Mouse (Mus musculus) urinary bladder, postnatal 10 days (tissue): Measurements from ENCODE around the gene Pkd1l1.

Source experiments
- DNase-seq: peaks from one replicate; pipeline ENCODE4 v3.0.0; 2022; ENCODE audit warnings: low spot score

Pkd1l1 gene

DNA sequence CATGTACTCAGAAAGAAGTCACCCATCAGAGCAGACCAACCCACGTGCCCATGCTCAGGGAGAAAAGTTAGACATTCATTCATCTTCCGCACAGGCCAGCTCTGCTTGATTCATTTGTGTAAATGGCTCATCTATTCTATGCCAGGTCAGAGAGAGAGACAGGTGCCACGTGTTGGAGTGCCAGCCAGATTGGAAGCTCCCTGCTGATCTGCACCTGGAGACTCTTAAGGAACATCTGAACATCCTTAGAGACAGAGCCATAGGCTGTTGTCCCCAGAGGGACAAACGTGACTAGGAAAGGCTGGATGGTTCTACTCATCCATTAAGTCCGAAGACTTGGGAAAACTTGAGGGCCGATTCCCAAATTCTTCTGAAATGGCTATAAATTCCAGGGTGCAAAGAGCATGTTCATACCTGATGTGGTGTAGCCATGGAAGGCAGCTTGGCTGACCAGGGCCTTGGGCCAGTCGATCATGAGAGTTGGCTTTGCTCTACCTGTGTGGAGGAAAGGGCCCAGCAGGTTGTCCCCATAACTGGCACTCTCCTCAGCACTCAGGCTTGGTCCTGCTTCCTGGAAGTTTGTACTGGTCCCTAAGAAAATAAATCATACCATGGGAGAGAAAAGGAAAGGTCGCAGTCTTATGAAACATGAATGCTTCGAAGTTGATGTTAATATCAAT is 36.5 kb downstream of the Pkd1l1 start:
- no peak for DNase-seq

DNA sequence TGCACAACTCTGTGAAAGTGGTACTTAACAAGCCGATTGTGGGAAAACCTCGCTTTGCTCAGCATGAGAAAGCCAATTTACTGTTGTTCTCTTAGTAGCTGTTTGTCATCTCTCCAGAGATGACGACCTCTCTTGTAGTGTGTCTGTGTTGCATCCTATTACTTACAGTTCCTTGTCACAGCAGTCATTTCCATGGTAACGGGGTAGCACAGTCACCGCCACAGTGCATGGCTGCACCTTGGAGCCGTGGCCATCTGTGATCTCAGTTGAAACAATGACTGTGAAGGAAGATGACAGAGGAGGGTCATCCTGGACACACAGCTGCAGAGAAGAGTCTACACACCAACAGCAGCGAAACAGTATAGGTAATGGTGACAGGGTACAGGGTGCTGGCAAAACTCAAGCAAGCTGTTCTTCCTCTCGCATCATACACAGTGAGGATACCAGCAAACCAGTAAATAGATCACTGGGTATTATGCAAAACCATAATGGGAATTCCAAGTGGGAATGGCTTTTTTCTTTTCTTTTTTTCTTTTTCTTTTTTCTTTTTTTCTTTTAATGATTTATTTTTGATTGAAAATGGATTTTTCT is 56.9 kb downstream of the Pkd1l1 start:
- no peak for DNase-seq

DNA sequence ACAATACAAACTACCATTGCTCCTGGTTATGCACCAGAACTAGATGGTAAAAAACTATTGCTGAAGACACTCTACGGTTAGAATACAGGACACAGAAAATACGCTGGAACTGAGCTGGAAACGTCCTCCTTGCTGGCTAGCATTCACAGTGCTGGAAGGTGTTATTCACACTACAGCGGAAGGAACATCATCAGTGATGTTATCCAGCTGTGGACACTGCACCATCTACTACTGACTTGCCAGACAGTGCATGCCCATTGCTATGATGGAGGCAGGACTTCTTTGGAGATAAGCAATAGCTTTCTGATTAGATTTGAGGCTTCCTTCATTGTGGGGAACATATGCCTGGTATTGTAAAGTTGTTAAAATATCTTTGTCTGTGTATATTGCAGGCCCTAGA is 90.3 kb downstream of the Pkd1l1 start:
- DNase-seq, result no peak

DNA sequence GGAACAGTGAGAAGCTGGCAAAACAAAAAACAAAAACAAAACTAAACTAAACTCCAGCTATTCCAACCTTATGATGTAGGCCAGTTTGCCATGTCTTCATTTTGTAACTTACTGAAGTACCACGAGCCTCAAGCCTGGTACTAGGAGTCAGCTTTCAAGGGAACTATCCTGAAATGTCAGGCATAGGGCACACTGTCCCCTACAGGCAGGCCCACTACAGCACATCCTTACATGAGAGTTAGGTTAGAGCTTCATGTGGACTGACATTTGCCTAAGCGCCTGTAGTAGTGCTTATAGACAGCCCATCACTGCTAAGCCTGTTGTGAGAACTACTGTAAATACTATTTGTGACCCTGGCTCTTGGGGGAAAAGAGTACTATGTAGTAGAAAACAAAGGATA is 91.5 kb downstream of the Pkd1l1 start:
- no peak for DNase-seq

DNA sequence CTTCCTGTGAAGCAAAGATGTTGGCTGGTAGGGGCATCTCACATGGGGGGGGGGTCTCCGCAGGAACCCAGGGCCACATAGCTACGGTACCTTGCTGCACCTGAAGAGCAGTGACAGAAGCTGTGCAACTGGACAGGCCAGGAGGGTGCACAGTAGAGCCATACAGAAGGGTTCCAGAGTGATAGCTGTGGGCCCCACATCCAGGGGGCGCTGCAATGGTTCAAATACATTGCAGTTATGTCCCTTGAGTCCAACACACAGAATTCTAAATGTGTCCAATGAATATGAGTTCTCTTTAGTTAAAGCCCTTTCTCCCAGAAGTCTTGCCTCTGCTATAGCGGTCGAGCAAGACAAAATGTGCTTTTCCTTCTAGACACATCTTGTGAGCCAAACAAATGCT is 103.0 kb downstream of the Pkd1l1 start:
- DNase-seq, result no peak

DNA sequence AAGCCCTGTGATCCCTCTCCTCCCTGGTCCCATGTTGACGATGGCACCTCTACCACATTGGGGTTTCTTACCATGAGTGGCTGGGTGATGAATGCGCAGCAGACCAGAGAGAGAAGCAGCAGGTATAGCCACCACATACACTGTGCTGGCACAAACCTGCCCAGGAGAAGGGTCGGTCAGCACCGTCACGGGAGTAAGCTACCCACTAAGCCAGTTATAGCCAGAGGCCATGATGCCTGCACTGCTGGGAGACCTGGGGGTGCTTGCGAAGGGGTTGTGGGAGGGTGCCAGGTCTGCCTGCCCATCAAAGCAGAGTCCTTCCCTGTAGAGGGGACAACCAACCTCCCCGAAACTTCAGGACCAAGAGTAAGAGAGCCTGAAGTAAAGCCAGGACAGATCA is 107.0 kb downstream of the Pkd1l1 start:
- DNase-seq, result no peak

DNA sequence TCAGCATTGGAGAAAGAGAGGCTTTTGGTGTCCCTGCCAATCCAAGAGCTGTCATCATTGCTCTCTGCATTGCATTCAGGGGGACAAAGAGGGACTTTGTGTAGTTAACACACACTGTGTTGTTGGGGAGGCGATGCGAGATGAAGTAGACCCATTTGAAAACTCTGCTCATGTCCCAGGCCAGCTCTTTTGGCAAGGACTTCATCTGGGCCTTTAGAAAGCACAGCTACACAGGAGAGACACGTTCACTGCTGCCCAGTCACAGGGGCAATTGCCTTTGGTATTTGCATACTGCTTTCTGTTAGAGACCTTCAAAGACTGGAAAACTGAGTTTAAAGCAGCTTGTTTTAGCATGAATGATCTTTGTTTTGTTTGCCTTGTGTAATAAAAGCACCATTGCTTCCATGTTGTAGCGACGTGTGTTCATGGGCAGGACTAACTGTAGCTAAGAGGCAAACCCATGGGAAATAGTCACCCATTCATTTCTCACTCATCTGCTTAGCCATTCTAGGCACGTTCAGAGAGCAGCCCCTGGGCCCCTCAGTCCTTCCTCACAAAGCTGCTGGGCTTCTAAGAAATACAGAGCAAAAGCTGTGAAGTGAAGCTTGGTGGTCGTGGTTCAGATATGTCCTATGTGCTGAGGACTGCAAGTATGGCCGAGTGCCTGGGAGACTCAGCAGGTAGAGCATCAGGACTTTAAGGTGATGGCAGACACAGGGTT is 109.0 kb downstream of the Pkd1l1 start:
- no peak for DNase-seq

DNA sequence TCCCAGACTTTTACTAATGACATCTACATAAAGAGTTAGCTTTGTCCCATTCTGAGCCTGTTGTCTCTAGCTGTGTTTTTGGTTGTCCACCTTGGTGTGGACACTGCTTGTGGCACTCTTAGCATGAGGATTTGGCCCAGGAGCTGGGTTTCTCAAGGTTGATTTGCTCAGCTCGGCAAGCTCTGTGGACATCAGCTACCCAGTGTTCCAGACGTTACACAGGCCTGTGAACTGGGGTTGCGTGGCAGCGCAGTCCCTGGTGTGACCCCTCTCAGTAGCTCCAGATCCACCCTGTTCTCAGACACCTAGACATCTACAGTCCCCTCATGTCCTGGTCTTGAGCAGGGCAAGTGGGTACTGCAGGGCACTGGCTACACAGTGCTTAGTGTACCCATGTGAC is 110.6 kb downstream of the Pkd1l1 start:
- no peak for DNase-seq

DNA sequence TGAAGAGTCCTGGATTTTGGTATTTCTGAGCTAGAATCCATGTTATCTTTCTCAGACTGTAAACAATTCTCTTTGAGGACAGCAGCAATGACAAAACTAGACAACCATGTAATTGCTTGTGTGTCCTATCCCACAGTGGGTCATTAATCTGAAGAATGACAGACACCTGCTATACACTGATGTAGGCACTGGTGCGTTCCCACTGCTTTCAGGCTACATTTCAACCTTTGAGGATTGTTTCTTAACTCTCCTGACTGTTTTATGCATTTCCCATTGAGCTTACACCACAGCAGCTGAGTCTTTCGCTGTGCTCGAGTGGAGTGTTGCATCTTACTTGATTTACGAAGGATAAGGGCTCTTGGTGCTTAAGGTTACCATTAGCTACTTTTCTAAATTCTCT is 111.1 kb downstream of the Pkd1l1 start:
- DNase-seq, result no peak

DNA sequence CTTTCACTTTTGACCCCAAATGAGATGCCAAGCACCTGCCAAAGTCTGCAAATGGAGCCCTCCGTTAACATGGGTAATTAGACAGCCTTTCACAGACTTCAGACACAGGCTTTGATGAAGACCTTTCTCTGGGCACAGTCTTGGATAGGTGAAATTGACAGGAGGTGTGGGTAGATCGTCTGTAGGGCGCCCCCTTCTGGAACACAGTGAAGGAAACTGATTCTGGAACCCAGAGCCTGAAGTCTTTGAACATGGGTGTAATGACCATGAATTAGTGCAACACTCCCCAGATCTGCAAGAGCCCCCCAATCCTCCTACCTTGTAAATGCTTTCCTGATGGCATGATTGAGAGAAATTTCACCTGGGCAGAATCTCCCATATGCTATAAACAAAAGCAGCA is 112.2 kb downstream of the Pkd1l1 start:
- no peak for DNase-seq

DNA sequence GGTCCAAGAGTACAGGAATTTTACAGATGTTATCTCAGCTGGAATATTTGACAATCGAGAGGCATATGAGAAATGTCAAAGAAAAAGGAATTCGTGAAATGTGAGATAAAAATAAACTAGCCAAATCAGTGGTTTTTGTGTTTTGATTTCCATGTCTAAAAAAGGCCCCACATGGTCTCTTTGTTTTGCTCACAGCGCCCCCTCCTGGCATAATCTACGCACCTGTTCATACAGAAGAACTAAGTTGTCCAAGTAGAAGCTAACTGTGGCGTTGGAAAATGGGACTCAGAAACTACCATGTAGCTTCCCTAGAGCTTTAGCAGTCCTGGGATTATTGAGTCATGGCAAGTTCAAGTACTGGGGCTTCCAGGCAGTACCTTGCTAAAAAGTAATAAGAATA is 113.2 kb downstream of the Pkd1l1 start:
- DNase-seq, result peak; percentile 49

DNA sequence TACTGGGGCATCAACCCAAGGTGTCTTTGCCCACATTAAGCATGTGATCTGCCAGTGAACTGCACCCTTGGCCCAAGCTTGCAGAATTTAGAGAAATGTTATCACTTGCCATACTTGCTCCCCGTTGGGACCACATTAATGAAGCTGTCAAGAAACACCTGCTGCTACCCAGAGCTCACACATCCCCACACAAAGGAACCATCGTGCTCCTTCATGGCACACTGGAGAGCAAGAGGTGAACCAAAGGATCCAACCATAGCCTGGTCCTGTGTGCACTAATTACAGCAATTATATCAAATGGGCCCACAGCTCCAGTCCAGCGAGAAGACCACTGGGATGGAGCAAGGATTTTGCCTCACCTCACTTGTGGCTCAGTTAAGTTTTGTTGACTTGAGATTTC is 114.0 kb downstream of the Pkd1l1 start:
- no peak for DNase-seq

DNA sequence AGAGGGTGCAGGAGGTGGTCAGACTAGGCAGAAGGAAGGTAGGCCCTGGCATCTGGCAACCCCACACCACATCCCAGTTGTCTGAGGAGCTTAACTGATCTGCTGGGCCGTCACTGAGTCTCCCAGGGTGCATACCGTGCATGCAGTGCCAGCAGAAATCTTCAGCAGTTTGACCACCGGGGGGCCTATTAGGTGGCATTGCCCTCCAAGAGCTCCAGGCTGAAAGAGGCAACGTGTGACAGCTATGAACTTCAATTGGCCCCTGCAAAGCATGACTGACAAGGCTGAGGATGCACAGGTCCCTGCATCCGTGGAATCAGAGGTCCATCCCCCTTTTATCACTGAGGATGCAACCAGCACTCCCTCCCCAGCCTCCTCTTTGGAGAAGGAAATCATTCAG is 116.9 kb downstream of the Pkd1l1 start:
- DNase-seq, result no peak

DNA sequence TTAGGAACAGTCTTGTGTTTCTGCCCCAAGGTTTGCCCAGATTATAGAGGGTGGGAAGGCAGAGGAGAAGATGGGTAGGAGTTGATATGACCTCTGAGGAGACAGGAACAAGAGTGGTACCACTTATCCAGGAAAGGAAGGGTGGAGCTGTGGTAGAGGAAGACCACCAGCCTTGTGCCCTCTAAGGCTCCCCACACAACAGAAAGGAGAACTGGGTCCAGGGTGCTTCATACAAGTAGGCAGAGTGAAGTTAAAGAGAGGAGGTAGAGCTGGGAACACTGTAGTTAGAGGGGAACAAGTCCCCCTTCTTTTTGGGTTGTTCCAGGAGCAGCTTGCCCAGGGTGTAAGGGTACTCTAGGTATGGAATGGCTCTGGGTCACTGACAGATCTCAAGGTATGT is 125.0 kb downstream of the Pkd1l1 start:
- DNase-seq, result no peak

DNA sequence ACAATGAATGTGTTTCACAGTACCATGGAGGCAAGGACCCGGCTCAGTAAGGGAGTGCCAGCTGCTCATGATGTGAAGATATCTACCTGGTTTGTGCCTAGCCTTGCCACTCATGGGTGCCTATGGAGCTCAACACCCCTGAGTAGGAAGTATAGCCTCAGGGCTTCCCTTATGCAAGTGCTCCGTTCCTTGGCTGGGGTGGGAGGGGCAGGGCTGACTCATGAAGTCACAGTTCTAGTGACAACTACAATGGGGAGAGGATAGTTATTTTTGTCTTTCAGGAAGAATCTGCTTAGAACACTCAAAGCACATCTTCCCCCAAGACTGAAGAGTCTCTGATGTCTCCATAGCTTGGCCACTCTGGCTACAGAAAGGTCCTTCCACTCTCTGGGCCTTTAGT is 125.4 kb downstream of the Pkd1l1 start:
- DNase-seq, result no peak

DNA sequence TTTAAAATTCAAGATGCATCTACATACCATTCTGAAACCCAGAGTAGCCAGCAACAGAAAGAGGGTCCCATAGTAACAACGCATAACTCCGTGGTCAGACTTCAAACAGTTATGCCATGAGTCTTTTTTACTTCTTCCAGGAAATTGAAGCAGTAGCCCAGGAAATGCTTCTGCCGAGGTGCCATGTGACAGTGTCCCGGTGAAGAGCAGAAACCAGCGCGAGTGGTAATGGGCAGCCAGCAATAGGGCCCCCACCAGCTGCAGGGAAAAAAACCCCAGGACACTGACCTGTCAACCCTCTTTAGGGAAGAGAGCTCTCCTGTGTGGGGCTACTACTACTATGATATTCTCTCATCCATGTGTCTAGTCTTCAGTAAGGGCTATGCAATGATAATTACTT is 136.9 kb downstream of the Pkd1l1 start:
- no peak for DNase-seq

DNA sequence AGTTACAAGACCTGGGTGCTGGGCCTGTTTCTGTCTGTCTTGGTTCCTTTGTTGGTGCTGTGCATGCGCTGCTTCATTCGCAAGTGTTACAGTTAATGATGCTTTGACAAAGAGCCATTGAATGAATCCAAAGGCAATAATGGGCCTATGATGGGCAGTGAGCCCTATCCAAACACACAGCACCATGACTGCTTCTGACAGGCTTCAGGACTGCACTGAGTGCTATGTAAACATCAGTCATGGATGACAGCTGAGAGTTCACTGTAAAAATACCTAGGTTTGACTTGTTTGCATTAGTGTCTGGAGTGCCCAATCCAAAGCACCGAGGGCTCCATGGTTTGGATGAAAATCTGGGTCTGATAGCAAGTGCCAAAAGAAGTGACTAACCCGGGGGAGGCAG is 138.9 kb downstream of the Pkd1l1 start:
- DNase-seq, result no peak

DNA sequence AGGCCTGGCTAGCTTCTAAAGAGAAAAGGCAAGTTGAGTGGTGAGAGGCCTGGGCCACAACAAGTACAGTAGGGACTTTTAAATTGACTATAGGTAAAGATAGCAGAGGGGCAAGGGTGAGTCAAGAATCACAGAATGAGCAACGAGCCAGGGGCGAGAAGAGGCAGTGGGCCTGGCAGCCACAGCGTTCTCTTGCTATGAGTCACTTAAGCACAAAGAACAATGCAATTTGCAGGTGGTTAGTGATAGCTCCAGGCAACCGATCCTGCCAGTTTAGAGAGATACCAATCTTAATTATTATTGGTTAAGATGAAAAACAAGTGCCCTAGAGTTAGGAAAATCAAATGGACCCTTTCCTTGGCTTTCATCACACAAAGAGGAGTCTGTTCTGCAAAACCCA is 142.5 kb downstream of the Pkd1l1 start:
- DNase-seq, result no peak

DNA sequence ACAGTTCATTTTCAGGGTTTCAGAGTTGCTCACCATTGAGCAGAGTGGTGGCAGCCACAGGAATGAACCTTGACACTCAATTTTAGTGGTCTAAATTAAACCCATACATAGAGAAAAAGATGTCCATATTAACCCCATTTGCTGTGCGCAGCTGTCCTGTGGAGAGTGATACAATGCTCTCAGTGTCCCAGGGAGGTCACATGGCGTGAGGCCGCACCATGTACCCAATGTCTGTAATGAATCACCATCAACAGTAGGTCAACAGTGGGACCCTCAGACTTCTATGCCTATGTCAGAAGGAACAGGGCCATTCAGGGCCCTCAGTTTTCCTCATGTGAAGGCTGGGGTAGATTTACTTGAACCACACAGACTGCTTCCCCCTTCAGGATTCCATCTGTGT is 143.5 kb downstream of the Pkd1l1 start:
- DNase-seq, result no peak

DNA sequence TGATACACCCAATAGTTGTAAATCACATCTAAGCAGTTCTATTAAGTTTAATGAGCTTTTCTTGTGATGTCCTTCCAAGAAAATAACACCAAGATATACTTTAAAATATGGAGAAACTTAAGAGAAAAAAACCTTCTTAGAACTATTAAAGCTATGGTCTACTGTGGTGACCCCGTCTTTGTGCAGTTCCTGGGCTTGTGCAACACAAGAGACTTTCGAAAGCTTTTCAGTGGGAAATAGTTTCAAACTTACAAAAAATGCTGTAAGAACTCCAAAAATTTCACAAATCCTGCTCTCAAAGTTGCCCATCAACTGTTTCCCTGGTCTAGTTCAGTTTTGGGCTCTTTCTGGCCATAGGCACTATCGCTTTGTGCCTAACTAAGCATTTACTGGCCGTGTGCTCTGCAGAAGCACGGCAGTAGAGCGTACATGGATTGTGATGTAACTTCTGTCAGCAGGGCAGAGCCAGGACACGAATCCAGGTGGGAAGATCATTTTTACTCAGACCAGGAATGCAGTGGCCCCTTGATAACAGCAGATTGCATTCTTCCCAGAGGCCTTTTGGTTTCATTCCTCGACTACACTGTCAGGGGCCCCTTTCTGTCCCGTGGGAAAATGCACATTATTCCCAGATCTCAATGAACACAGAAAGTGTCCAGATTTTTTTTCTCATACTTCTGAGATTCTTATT is 144.1 kb downstream of the Pkd1l1 start:
- DNase-seq, result no peak

DNA sequence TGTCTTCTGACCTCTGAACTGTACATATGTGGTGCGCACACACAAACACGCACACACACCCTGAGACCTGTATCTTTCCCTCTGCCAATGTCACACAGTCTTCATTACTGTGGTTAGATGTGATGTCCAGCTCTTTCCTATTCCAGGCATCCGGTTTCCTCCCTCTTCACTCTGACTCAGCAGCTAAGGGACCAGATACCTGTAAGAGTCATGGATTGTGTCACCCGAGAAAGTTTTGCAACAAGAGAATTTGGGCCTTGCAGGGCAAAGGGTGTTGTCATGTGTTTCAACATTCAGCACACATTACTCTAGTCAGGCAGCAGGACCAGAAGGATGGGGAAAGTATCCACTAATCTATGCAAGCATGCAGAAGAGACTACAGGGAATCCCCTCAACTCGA is 146.5 kb downstream of the Pkd1l1 start:
- no peak for DNase-seq

DNA sequence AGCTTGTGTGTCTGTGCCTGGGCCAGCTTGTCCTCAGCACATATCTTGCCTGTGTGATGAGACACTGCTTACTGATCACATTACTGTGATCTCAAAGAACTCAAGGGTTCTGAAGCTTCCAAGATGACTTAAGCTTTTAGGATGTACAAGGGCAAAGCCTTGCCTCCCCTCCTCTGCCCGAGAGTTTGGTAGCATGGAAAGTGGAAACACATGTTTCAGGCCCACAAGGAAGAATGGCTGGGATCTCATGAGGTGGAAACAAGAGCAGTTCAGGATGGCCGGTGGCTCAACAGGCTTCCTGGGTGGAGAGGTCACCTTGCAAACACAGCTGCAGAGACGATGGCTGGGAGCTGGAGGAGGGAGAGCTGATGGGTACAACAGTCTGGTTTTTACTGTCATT is 147.0 kb downstream of the Pkd1l1 start:
- no peak for DNase-seq

DNA sequence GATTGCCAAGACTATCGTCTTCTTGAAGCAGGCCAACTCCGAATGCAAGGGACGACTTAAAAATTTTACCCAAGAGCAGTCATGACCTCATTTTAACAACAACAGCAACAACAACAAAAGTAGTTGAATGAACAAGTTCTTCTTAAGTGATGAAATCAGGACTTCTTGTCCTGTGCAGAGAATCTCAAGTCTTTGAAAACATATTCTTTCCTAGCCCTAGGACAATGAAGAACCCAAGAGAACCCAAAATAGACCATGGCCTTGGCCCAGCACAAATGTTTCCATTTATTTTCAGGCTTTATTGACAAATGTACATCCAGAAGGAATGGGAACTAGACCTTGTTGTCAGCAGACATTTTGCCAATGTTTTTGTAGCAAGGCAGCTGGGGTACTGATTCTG is 147.7 kb downstream of the Pkd1l1 start:
- DNase-seq, result no peak
